Mouse (Mus musculus) embryonic fibroblast, embryonic 13.5 days (primary cell): ENCODE measurements around the gene Dnhd1.

Experiments
- CTCF ChIP-seq: IDR thresholded peaks from 2 replicates; pipeline ENCODE4 v1.5.1; 2011; ENCODE audit warnings: mild to moderate bottlenecking, control low read depth, low read length, moderate library complexity, borderline replicate concordance; ENCODE audit not compliant: insufficient read depth
- POLR2A ChIP-seq: IDR thresholded peaks from 2 replicates; pipeline ENCODE4 v1.6.1; 2011; ENCODE audit warnings: low read depth, mild to moderate bottlenecking, control low read depth, low read length, moderate library complexity

DNA sequence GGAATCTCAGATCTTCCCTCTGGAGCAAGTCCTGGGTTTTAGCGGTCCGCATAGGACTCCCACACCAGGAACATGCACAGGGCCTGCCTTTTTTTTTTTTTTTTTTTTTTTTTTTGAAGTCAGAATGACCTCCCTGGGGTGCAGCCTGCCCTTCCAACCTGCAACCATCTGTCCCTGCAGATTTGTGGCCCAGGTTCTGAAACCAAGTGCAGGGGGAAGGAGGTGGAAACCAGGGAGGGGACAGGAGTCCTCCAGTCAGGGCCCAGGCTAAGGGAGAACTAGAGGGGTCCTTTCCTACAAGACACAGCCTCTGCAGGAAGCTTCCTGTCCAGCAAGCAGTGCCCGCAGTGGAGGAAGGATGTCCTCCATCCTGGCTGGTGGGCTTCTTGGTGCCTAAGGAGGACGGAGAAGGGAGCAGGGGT, 18.1 kb upstream of the Dnhd1 start:
- TF ChIP-seq POLR2A (no peak), CTCF (no peak)
